Mouse (Mus musculus): ENCODE data around the gene Stk39. TPM values are rescaled to one million over a fixed set of nuclear protein-coding genes. Genes with fewer than 3 reads are reported as not detected.

Gene Stk39
- polyA plus RNA-seq, 1 experiment from 2014 or later = 26.9 TPM

DNA sequence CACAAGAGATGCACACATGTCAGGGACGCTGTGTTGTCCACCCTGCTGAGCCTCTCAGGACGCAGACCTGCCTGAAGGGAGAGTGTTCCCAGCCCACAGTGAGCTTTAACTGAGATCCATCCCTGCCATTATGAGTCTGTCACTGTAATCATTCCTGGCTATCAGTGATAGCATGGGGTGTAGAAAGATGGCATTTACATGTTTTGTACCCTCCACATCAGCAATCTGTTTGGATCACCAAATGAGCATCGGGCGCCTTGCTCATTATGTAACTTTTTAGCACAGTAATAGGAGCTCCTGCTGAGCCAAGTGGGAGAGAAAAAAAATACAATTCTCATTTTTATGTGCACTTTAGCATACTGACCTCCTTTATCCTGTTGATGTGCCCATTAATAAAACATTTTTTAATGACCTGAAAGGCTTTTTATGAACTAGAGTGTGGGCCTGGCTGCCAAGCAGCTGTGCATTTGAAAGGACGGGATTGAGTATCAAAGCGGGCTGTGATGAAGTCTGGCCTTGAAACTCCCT, 189.0 kb downstream of the Stk39 start:
- Histone ChIP-seq H3K9ac (ENCODE audit: low read depth, low read length) (no peak overlapping the region), H3K27ac (replicated peaks; ENCODE audit: low read depth, low read length) (no peak overlapping the region), H3K4me1 (ENCODE audit: control insufficient read depth, insufficient read depth, low read length) (no peaks in the 10 kb centered on the region), H3K4me2 (ENCODE audit: low read depth, low read length) (no peak overlapping the region), H3K9me3 (ENCODE audit: control insufficient read depth, low read length) (peaks cover 6% of the 10 kb centered on the region; the same call in 1 of the 2 replicates), H3K36me3 (ENCODE audit: control insufficient read depth, insufficient read depth, low read length) (no peaks in the 10 kb centered on the region), H3K27me3 (replicated peaks; ENCODE audit: control insufficient read depth, insufficient read depth, low read length) (no peaks in the 10 kb centered on the region), H3K4me3 (ENCODE audit: low read depth, low read length) (no peak overlapping the region)
- 89% methylated on average over 6 of the region's 6 CpGs for WGBS
- DNase-seq (ENCODE audit: low spot score) (no peak), ATAC-seq (ENCODE audit: low read depth) (no peak)

DNA sequence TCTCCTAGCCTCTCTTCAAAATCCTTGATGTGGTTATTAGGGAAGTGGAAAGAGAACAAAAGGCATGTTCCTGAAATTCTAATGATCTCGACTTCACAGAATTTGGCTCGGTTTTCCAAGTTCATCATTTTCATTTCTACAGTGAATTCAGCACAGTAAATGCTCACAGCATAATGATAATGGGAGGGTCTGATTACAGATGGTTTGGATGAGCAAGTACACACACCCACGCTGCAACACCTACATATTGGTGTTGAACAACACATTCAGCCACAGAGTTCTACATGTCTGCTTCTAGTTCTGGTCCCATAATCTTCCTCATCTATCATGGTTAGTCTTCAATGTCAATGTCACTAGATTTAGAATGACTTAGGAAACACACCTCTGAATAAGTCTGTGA, 190.5 kb downstream of the Stk39 start:
- WGBS = 94% methylated on average over 3 of the region's 3 CpGs
- Histone ChIP-seq H3K36me3 (ENCODE audit: control insufficient read depth, insufficient read depth, low read length) (no peaks in the 10 kb centered on the region), H3K9me3 (ENCODE audit: control insufficient read depth, low read length) (peaks cover 6% of the 10 kb centered on the region; the same call in 1 of the 2 replicates), H3K27me3 (replicated peaks; ENCODE audit: control insufficient read depth, insufficient read depth, low read length) (no peaks in the 10 kb centered on the region), H3K9ac (ENCODE audit: low read depth, low read length) (no peak overlapping the region), H3K4me1 (ENCODE audit: control insufficient read depth, insufficient read depth, low read length) (no peaks in the 10 kb centered on the region), H3K27ac (replicated peaks; ENCODE audit: low read depth, low read length) (no peak overlapping the region), H3K4me3 (ENCODE audit: low read depth, low read length) (no peak overlapping the region), H3K4me2 (ENCODE audit: low read depth, low read length) (no peak overlapping the region)
- ATAC-seq (ENCODE audit: low read depth) (no peak), DNase-seq (ENCODE audit: low spot score) (no peak)

DNA sequence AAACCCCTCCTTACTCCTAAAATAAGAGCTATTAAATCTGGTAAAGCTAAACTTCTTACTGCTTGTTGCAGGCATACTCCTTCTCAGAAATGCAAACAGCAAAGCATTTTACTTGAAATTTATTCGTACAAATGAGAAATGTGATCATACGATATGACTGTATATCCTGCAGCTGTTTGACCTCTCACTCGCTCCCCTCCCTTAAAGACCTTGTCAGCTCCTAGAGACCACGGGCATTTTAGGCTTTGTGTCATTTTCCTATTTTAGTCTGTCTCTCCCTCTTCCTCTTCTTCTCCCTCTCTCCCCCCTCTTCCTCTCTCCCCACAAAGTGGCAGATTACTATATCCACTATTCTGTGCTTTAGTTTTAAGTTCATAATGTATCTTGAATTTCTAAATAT, 200.8 kb downstream of the Stk39 start:
- Histone ChIP-seq H3K4me3 (ENCODE audit: low read depth, low read length) (no peak overlapping the region), H3K9ac (ENCODE audit: low read depth, low read length) (no peak overlapping the region), H3K36me3 (ENCODE audit: control insufficient read depth, insufficient read depth, low read length) (0 out of 2 replicates have a peak, but pooled peaks cover 9% of the 10 kb centered on the region), H3K4me2 (ENCODE audit: low read depth, low read length) (no peak overlapping the region), H3K4me1 (ENCODE audit: control insufficient read depth, insufficient read depth, low read length) (no peaks in the 10 kb centered on the region), H3K9me3 (ENCODE audit: control insufficient read depth, low read length) (no peaks in the 10 kb centered on the region), H3K27ac (replicated peaks; ENCODE audit: low read depth, low read length) (no peak overlapping the region), H3K27me3 (replicated peaks; ENCODE audit: control insufficient read depth, insufficient read depth, low read length) (no peaks in the 10 kb centered on the region)
- WGBS = 50% methylated on average over 4 of the region's 4 CpGs
- ATAC-seq (ENCODE audit: low read depth) (no peak), DNase-seq (ENCODE audit: low spot score) (no peak)

DNA sequence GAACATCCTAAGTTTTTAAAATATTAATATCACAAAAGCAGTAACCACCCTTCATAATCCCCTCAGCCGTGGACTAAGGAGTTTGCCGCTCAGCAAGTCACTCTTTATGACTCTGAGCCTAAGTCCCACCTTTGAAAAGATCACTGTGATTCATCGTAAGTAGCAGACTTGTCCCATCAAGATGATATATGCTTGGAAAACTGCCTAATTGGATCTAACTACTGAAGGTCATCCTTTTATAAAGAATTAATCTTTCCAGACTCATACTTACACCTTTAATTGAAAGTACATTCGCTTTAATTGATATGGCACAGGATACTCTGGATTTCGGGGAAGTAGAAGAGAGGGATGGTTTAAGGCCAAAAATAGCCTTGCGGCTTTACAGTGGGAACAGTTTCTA, 201.2 kb downstream of the Stk39 start:
- Histone ChIP-seq H3K9ac (ENCODE audit: low read depth, low read length) (no peak overlapping the region), H3K4me3 (ENCODE audit: low read depth, low read length) (no peak overlapping the region), H3K4me2 (ENCODE audit: low read depth, low read length) (no peak overlapping the region), H3K27ac (replicated peaks; ENCODE audit: low read depth, low read length) (no peak overlapping the region), H3K27me3 (replicated peaks; ENCODE audit: control insufficient read depth, insufficient read depth, low read length) (no peaks in the 10 kb centered on the region), H3K4me1 (ENCODE audit: control insufficient read depth, insufficient read depth, low read length) (no peaks in the 10 kb centered on the region), H3K36me3 (ENCODE audit: control insufficient read depth, insufficient read depth, low read length) (0 out of 2 replicates have a peak, but pooled peaks cover 9% of the 10 kb centered on the region), H3K9me3 (ENCODE audit: control insufficient read depth, low read length) (no peaks in the 10 kb centered on the region)
- 80% methylated on average over 6 of the region's 6 CpGs for WGBS
- ATAC-seq (ENCODE audit: low read depth) (no peak), DNase-seq (ENCODE audit: low spot score) (no peak)

DNA sequence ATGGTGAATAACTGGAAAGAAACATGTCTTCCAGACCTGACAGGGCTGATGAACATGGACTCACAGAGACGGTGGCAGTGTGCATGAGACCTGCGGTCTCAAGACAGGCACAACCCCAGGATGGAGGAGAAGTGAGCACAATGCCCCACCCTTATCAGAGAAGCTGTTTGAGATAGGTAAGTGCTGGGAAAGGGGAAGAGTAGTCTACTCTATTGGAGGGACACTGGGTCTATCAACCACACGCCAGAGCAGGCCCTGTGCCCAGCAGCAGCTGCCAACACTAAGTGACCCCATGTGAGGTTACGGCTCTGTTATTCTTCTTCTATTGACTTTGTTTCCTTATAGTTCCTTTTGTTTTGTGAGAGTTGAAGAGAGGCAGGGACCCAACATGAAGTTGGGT, 202.4 kb downstream of the Stk39 start:
- no peaks in the 10 kb centered on the region for H3K9me3 ChIP-seq (ENCODE audit: control insufficient read depth, low read length)
- 0 out of 2 replicates have a peak, but pooled peaks cover 11% of the 10 kb centered on the region for H3K36me3 ChIP-seq (ENCODE audit: control insufficient read depth, insufficient read depth, low read length)
- no peak overlapping the region for H3K4me2 ChIP-seq (ENCODE audit: low read depth, low read length)
- WGBS = 88% methylated on average over 4 of the region's 4 CpGs
- ATAC-seq (ENCODE audit: low read depth) (no peak), DNase-seq (ENCODE audit: low spot score) (no peak)
- no peaks in the 10 kb centered on the region for H3K4me1 ChIP-seq (ENCODE audit: control insufficient read depth, insufficient read depth, low read length)
- no peak overlapping the region for H3K9ac ChIP-seq (ENCODE audit: low read depth, low read length)
- no peak overlapping the region for H3K27ac ChIP-seq (replicated peaks; ENCODE audit: low read depth, low read length)
- H3K4me3 ChIP-seq (ENCODE audit: low read depth, low read length) = no peak overlapping the region
- H3K27me3 ChIP-seq (replicated peaks; ENCODE audit: control insufficient read depth, insufficient read depth, low read length) = no peaks in the 10 kb centered on the region

DNA sequence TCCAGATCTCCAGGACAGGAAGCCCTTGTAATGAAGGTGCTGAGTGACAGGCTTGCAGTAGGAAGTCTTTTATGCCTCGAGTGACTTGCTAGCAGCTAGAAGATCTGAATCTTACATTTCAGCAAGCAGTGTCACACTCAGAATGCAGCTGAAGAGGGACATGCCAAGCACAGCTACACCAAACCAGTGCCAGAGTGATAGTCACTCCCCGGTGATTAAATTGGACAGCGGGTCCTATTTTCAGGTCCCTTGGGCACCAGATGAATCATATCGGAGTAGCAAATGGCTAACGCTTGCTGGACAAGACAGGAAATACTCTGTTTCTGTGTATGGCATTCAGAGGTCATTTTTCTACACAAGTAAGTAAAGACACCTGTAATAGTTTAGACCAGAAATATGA, 207.2 kb downstream of the Stk39 start:
- no peaks in the 10 kb centered on the region for H3K27me3 ChIP-seq (replicated peaks; ENCODE audit: control insufficient read depth, insufficient read depth, low read length)
- H3K4me2 ChIP-seq (ENCODE audit: low read depth, low read length) = no peak overlapping the region
- H3K4me1 ChIP-seq (ENCODE audit: control insufficient read depth, insufficient read depth, low read length) = no peaks in the 10 kb centered on the region
- DNase-seq (ENCODE audit: low spot score) (no peak), ATAC-seq (ENCODE audit: low read depth) (no peak)
- WGBS = 62% methylated on average over 5 of the region's 5 CpGs
- H3K4me3 ChIP-seq (ENCODE audit: low read depth, low read length) = no peak overlapping the region
- no peak overlapping the region for H3K27ac ChIP-seq (replicated peaks; ENCODE audit: low read depth, low read length)
- 0 out of 2 replicates have a peak, but pooled peaks cover 2% of the 10 kb centered on the region for H3K36me3 ChIP-seq (ENCODE audit: control insufficient read depth, insufficient read depth, low read length)
- no peak overlapping the region for H3K9ac ChIP-seq (ENCODE audit: low read depth, low read length)
- H3K9me3 ChIP-seq (ENCODE audit: control insufficient read depth, low read length) = no peaks in the 10 kb centered on the region

DNA sequence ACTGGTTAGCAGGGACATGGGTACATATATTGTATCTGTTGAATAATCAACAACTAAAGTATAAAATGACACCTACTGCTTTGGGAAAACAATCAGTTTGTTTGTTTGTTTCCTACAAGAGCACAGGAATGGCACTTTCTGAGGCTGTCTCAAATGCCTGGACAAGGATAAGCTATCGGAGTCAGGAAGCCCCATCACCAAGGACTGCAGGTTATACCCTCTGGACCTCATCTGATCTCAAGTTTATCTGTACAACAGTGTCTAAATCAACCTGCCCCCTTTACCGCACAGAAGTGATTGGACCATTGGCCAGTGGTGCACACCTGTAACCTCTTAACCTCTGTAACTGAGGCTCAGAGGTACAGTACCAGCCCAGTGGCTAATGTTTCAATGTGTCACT, 211.2 kb downstream of the Stk39 start:
- WGBS = 95% methylated on average over 2 of the region's 2 CpGs
- Histone ChIP-seq H3K27ac (replicated peaks; ENCODE audit: low read depth, low read length) (no peak overlapping the region), H3K27me3 (replicated peaks; ENCODE audit: control insufficient read depth, insufficient read depth, low read length) (no peaks in the 10 kb centered on the region), H3K4me3 (ENCODE audit: low read depth, low read length) (no peak overlapping the region), H3K36me3 (ENCODE audit: control insufficient read depth, insufficient read depth, low read length) (0 out of 2 replicates have a peak, but pooled peaks cover 2% of the 10 kb centered on the region), H3K4me2 (ENCODE audit: low read depth, low read length) (no peak overlapping the region), H3K9me3 (ENCODE audit: control insufficient read depth, low read length) (no peaks in the 10 kb centered on the region), H3K9ac (ENCODE audit: low read depth, low read length) (no peak overlapping the region), H3K4me1 (ENCODE audit: control insufficient read depth, insufficient read depth, low read length) (no peaks in the 10 kb centered on the region)
- DNase-seq (ENCODE audit: low spot score) = no peak
- no peak for ATAC-seq (ENCODE audit: low read depth)

DNA sequence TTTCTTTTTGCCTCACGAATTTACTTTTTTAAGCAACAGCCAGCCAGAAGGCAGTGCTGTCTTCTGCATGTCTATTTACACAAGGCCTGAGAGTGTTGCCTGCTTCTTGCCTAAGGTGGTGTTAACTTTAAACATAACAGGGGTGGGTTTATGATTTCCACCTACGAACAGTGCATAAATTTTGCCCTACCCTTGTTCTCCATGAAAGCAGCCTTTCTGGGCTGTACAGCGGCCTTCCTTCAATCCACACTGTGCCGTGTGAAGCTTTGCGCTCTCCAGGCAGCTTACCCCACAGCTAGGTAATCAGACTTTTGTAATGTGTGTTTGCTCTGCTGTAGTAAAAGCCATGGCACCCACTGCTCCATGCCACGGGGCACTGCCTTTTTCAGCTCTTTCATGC, 214.5 kb downstream of the Stk39 start:
- H3K36me3 ChIP-seq (ENCODE audit: control insufficient read depth, insufficient read depth, low read length) = no peaks in the 10 kb centered on the region
- no peak overlapping the region for H3K27ac ChIP-seq (replicated peaks; ENCODE audit: low read depth, low read length)
- H3K9me3 ChIP-seq (ENCODE audit: control insufficient read depth, low read length) = no peaks in the 10 kb centered on the region
- ATAC-seq (ENCODE audit: low read depth) = no peak
- 70% methylated on average over 6 of the region's 6 CpGs for WGBS
- no peaks in the 10 kb centered on the region for H3K27me3 ChIP-seq (replicated peaks; ENCODE audit: control insufficient read depth, insufficient read depth, low read length)
- H3K4me3 ChIP-seq (ENCODE audit: low read depth, low read length) = no peak overlapping the region
- no peak for DNase-seq (ENCODE audit: low spot score)
- no peak overlapping the region for H3K9ac ChIP-seq (ENCODE audit: low read depth, low read length)
- H3K4me1 ChIP-seq (ENCODE audit: control insufficient read depth, insufficient read depth, low read length) = no peaks in the 10 kb centered on the region
- H3K4me2 ChIP-seq (ENCODE audit: low read depth, low read length) = no peak overlapping the region

DNA sequence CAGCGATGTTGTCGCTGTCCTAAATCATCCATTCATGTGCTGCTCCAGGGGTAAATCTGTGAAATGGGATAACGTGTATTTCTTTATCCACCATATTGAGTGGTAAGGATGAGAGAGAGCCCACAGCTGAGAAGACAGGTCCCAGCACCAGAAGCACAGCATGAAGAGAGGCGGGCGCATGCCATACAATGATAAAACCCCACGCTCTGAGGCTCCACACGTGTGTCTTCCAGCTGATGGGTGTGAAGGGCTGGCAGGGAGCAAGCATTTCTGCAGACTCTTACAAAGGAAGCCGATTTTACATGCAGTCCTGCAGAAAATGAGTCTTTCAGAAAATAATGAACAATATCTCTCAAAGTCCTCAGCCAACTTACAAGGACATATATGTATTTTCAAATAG, 215.6 kb downstream of the Stk39 start:
- Histone ChIP-seq H3K9ac (ENCODE audit: low read depth, low read length) (no peak overlapping the region), H3K9me3 (ENCODE audit: control insufficient read depth, low read length) (no peaks in the 10 kb centered on the region), H3K36me3 (ENCODE audit: control insufficient read depth, insufficient read depth, low read length) (no peaks in the 10 kb centered on the region), H3K4me2 (ENCODE audit: low read depth, low read length) (no peak overlapping the region), H3K27ac (replicated peaks; ENCODE audit: low read depth, low read length) (no peak overlapping the region), H3K27me3 (replicated peaks; ENCODE audit: control insufficient read depth, insufficient read depth, low read length) (no peaks in the 10 kb centered on the region), H3K4me3 (ENCODE audit: low read depth, low read length) (no peak overlapping the region), H3K4me1 (ENCODE audit: control insufficient read depth, insufficient read depth, low read length) (no peaks in the 10 kb centered on the region)
- no peak for ATAC-seq (ENCODE audit: low read depth)
- 90% methylated on average over 8 of the region's 8 CpGs for WGBS
- DNase-seq (ENCODE audit: low spot score) = no peak
